8 mouse cellular contexts compared by ENCODE assay signal in genomic region chr14:48132865-48133802, GRCm38 (mm10). TPM values are rescaled to one million over a fixed set of nuclear protein-coding genes. Genes with fewer than 3 reads are reported as not detected.
A peak's percentile ranks its signal among the peaks of the same experiment; 100 is the strongest.
DNase-seq lines count a peak whose midpoint lies in the region; ATAC-seq and TF ChIP-seq lines count a peak whose summit lies in the region.

No protein-coding gene starts in this region.

- H3K79me2 ChIP-seq in CH12.LX (replicated peaks; ENCODE audit: control insufficient read depth, extremely low read depth, insufficient read depth, poor library complexity, severe bottlenecking) = no peaks in the 10 kb centered on the region

- H3K4me2 ChIP-seq in CH12.LX (ENCODE audit: insufficient read depth, low read depth, poor library complexity, severe bottlenecking) = peak overlapping the region; percentile 59
- H3K4me2 ChIP-seq in embryonic facial prominence, embryonic 13.5 days = peak overlapping the region; percentile 45
- 0 out of 2 replicates have a peak overlapping the region, but pooled peaks have one; percentile 15 for H3K4me2 ChIP-seq in limb, embryonic 15.5 days
- no peak overlapping the region for H3K4me2 ChIP-seq in forebrain, embryonic 16.5 days (ENCODE audit: low read length)

- TF ChIP-seq POLR2A in kidney, adult 2 months (IDR thresholded peaks at IDR 0.05; ENCODE audit: low read depth, low read length) = no peak
- TF ChIP-seq POLR2A in CH12.LX (IDR thresholded peaks at IDR 0.05; ENCODE audit: low read depth, low read length) = no peak

- no peaks in the 10 kb centered on the region for H3K9me3 ChIP-seq in CH12.LX (replicated peaks; ENCODE audit: low read length)
- no peaks in the 10 kb centered on the region for H3K9me3 ChIP-seq in embryonic facial prominence, embryonic 13.5 days
- H3K9me3 ChIP-seq in limb, embryonic 15.5 days = no peaks in the 10 kb centered on the region
- H3K9me3 ChIP-seq in midbrain, embryonic 10.5 days (replicated peaks) = no peaks in the 10 kb centered on the region
- H3K9me3 ChIP-seq in forebrain, embryonic 16.5 days (ENCODE audit: control insufficient read depth, low read length) = no peaks in the 10 kb centered on the region

- H3K27me3 ChIP-seq in kidney, adult 2 months (replicated peaks; ENCODE audit: control insufficient read depth, insufficient read depth, low read length) = no peaks in the 10 kb centered on the region
- H3K27me3 ChIP-seq in CH12.LX (replicated peaks) = no peaks in the 10 kb centered on the region
- peaks cover 30% of the 10 kb centered on the region for H3K27me3 ChIP-seq in embryonic facial prominence, embryonic 13.5 days
- H3K27me3 ChIP-seq in limb, embryonic 15.5 days = no peaks in the 10 kb centered on the region
- H3K27me3 ChIP-seq in midbrain, embryonic 10.5 days (ENCODE audit: low read depth, poor library complexity, severe bottlenecking) = peaks cover 5% of the 10 kb centered on the region; the same call in 1 of the 2 replicates
- H3K27me3 ChIP-seq in forebrain, embryonic 16.5 days (replicated peaks; ENCODE audit: control insufficient read depth, insufficient read depth, low read length) = no peaks in the 10 kb centered on the region

- H3K4me3 ChIP-seq in kidney, adult 2 months (ENCODE audit: insufficient read depth, low read depth, low read length) = peak overlapping the region; percentile 5; the same call in 1 of the 2 replicates
- H3K4me3 ChIP-seq in CH12.LX (replicated peaks in 1 of 3; ENCODE audit: low read depth in 2 of 3, low read length in 2 of 3, poor library complexity in 1 of 3) = no peak overlapping the region
- H3K4me3 ChIP-seq in embryonic facial prominence, embryonic 13.5 days = peak overlapping the region; percentile 4; the same call in 1 of the 2 replicates
- no peak overlapping the region for H3K4me3 ChIP-seq in limb, embryonic 15.5 days
- no peak overlapping the region for H3K4me3 ChIP-seq in midbrain, embryonic 10.5 days
- no peak overlapping the region for H3K4me3 ChIP-seq in forebrain, embryonic 16.5 days (replicated peaks; ENCODE audit: low read length)

- TF ChIP-seq EP300 in CH12.LX (IDR thresholded peaks at IDR 0.05; ENCODE audit: low read length) = no peak

- H3K4me1 ChIP-seq in kidney, adult 2 months (ENCODE audit: control insufficient read depth, insufficient read depth, low read length) = peaks cover 56% of the 10 kb centered on the region
- H3K4me1 ChIP-seq in CH12.LX (ENCODE audit: control insufficient read depth in 1 of 2, insufficient read depth in 2 of 2) = peaks cover 3 to 4% of the 10 kb centered on the region in 2 experiments; a peak in 2 of 4 replicates
- peaks cover 79% of the 10 kb centered on the region for H3K4me1 ChIP-seq in embryonic facial prominence, embryonic 13.5 days
- H3K4me1 ChIP-seq in limb, embryonic 15.5 days = peaks cover 51% of the 10 kb centered on the region
- H3K4me1 ChIP-seq in midbrain, embryonic 10.5 days = peaks cover 99% of the 10 kb centered on the region
- H3K4me1 ChIP-seq in forebrain, embryonic 16.5 days (replicated peaks; ENCODE audit: control insufficient read depth, insufficient read depth, low read length) = peaks cover 23% of the 10 kb centered on the region

- DNase-seq in kidney, adult 2 months = peak; percentile 25
- DNase-seq in kidney, adult 18-20 months = no peak
- DNase-seq in CH12.LX (ENCODE audit: extremely low read depth) = no peak
- DNase-seq in left cerebral cortex, adult 9 months (ENCODE audit: low spot score in 2 of 2) = no peak
- DNase-seq in midbrain, embryonic 10.5 days (ENCODE audit: low spot score) = no peak

- in situ Hi-C loops in CH12.LX (cut with MboI; ENCODE audit: low pct_ligation_motif_present, low pct_unique_long_range_greater_than_20kb, low sequenced_read_pairs) = loop anchor here (25.0 kb wide), 2 partner anchors 371 to 546 kb away; no protein-coding TSS in a partner anchor

- H3K27ac ChIP-seq in kidney, adult 2 months (ENCODE audit: insufficient read depth, low read depth, low read length) = peak overlapping the region; percentile 96
- H3K27ac ChIP-seq in CH12.LX (ENCODE audit: insufficient read depth, low read depth) = no peak overlapping the region
- no peak overlapping the region for H3K27ac ChIP-seq in embryonic facial prominence, embryonic 13.5 days
- no peak overlapping the region for H3K27ac ChIP-seq in limb, embryonic 15.5 days
- no peak overlapping the region; the same call in 1 of the 2 replicates for H3K27ac ChIP-seq in midbrain, embryonic 10.5 days (replicated peaks)
- no peak overlapping the region for H3K27ac ChIP-seq in forebrain, embryonic 16.5 days (ENCODE audit: low read length)

- dilution Hi-C loops in CH12.LX (cut with MboI; ENCODE audit: extremely low pct_ligation_motif_present, extremely low pct_unique_long_range_greater_than_20kb, low sequenced_read_pairs) = no loop called here

- H3K9ac ChIP-seq in CH12.LX (ENCODE audit: insufficient read depth, low read depth) = no peak overlapping the region
- H3K9ac ChIP-seq in embryonic facial prominence, embryonic 13.5 days = no peak overlapping the region; the same call in 1 of the 2 replicates
- H3K9ac ChIP-seq in limb, embryonic 15.5 days = no peak overlapping the region
- H3K9ac ChIP-seq in forebrain, embryonic 16.5 days (replicated peaks; ENCODE audit: low read depth, low read length) = no peak overlapping the region

- TF ChIP-seq RAD21 in CH12.LX (IDR thresholded peaks at IDR 0.05; ENCODE audit: low read depth, low read length) = no peak

- WGBS in kidney, adult 2 months = 38% methylated on average over 21 of the region's 21 CpGs
- WGBS in embryonic facial prominence, embryonic 13.5 days = 21% methylated on average over 21 of the region's 21 CpGs
- 36% methylated on average over 21 of the region's 21 CpGs for WGBS in limb, embryonic 15.5 days
- WGBS in midbrain, embryonic 10.5 days = 54% methylated on average over 21 of the region's 21 CpGs
- 66% methylated on average over 21 of the region's 21 CpGs for WGBS in forebrain, embryonic 16.5 days

- no peaks in the 10 kb centered on the region for H3K36me3 ChIP-seq in kidney, adult 2 months (ENCODE audit: control insufficient read depth, insufficient read depth, low read length)
- no peaks in the 10 kb centered on the region for H3K36me3 ChIP-seq in CH12.LX (replicated peaks in 1 of 2; ENCODE audit: control insufficient read depth in 1 of 2, insufficient read depth in 1 of 2, low read length in 1 of 2)
- no peaks in the 10 kb centered on the region for H3K36me3 ChIP-seq in embryonic facial prominence, embryonic 13.5 days
- H3K36me3 ChIP-seq in limb, embryonic 15.5 days = no peaks in the 10 kb centered on the region
- 0 out of 2 replicates have a peak, but pooled peaks cover 6% of the 10 kb centered on the region for H3K36me3 ChIP-seq in midbrain, embryonic 10.5 days
- H3K36me3 ChIP-seq in forebrain, embryonic 16.5 days (ENCODE audit: control insufficient read depth, insufficient read depth) = no peaks in the 10 kb centered on the region

- no peak for TF ChIP-seq CTCF in kidney, adult 2 months (conservative IDR thresholded peaks at IDR 0.05; ENCODE audit: insufficient read depth, insufficient read length, low read depth, low read length)
- no peak for TF ChIP-seq CTCF in CH12.LX (conservative IDR thresholded peaks at IDR 0.05 in 1 of 2, IDR thresholded peaks at IDR 0.05 in 1 of 2; ENCODE audit: low read depth in 2 of 2, low read length in 2 of 2)

- ATAC-seq in embryonic facial prominence, embryonic 13.5 days (ENCODE audit: insufficient number of reproducible peaks, insufficient read depth, low FRiP score, low TSS enrichment, low read depth) = no peak
- ATAC-seq in limb, embryonic 15.5 days (ENCODE audit: insufficient number of reproducible peaks, low FRiP score, low TSS enrichment, low read depth) = no peak
- no peak for ATAC-seq in forebrain, embryonic 16.5 days

TF ChIP-seq in CH12.LX, 34 proteins besides CTCF, POLR2A, EP300 and RAD21:
- TF ChIP-seq ZNF384 (IDR thresholded peaks at IDR 0.05; ENCODE audit: low read depth, low read length) = peak; percentile 74
- no peak for TF ChIP-seq CHD2 (IDR thresholded peaks at IDR 0.05; ENCODE audit: low read length)

RNA-seq across cellular contexts. Expression of gene Peli2, which starts 12.5 kb away (rescaled TPM):
- polyA plus RNA-seq in kidney, adult 2 months (2012; rRNA removed) = 31.7 and 37.6 TPM in 2 replicates
- total RNA-seq in CH12.LX (2012; rRNA removed) (not detected in 2 replicates), CH12.LX (2014; rRNA removed) (not detected in 2 replicates)
- 0.26 TPM in 1 of 2 replicates, not detected in the other for polyA plus RNA-seq in CH12.LX (2012; ENCODE audit: insufficient read length, low read depth)
- 5.2 and 6.8 TPM in 2 replicates for polyA plus RNA-seq in embryonic facial prominence, embryonic 13.5 days (2015; fragmentation: Nextera tagmentation; extraction: Ambion mirVana)
- polyA plus RNA-seq in limb, embryonic 15.5 days (2015; fragmentation: Nextera tagmentation; extraction: Ambion mirVana) = 6.9 and 8.1 TPM in 2 replicates
- polyA plus RNA-seq in midbrain, embryonic 10.5 days (2016; fragmentation: Nextera tagmentation; extraction: Ambion mirVana) = 11.9 and 12.6 TPM in 2 replicates
- polyA plus RNA-seq in forebrain, embryonic 16.5 days (2015; fragmentation: Nextera tagmentation; extraction: Ambion mirVana) = 9.5 and 10.5 TPM in 2 replicates

Comparison
In these comparisons a context has a peak if more than half of its experiments do, and no peak if none do; other contexts are left out.
1. H3K4me3 ChIP-seq: peak in kidney, adult 2 months (single experiment) and embryonic facial prominence, embryonic 13.5 days (single experiment); none in CH12.LX (0 of 3), limb, embryonic 15.5 days (single experiment), midbrain, embryonic 10.5 days (single experiment) and forebrain, embryonic 16.5 days (single experiment).